Mouse (Mus musculus) liver, adult 2 months (tissue): Measurements from ENCODE around the gene Tent5c. TPM values are rescaled to one million over a fixed set of nuclear protein-coding genes. Genes with fewer than 3 reads are reported as not detected.

Experiments used
- DNase-seq: peaks from one replicate; pipeline ENCODE4 v3.0.0-alpha.2; 2011; ENCODE audit warnings: low read depth, low spot score; ENCODE audit errors: extremely low read depth
- H3K27ac ChIP-seq: fragments of 200-500 bp; replicated peaks from 2 replicates; pipeline ENCODE4 v1.5.1; 2012; ENCODE audit warnings: low read depth, mild to moderate bottlenecking, control low read depth, inconsistent platforms, low read length; ENCODE audit not compliant: insufficient read depth
- H3K27me3 ChIP-seq: fragments of 200-500 bp; 2 replicates; pipeline ENCODE4 v1.6.1; 2012; ENCODE audit warnings: mild to moderate bottlenecking, moderate library complexity, low read length, inconsistent platforms; ENCODE audit not compliant: control insufficient read depth, insufficient read depth
- H3K36me3 ChIP-seq: fragments of 200-500 bp; 2 replicates; pipeline ENCODE4 v1.6.1; 2012; ENCODE audit warnings: low read length, inconsistent platforms; ENCODE audit not compliant: control insufficient read depth, insufficient read depth
- H3K4me1 ChIP-seq: fragments of 200-500 bp; 2 replicates; pipeline ENCODE4 v1.6.1; 2011; ENCODE audit warnings: low read length; ENCODE audit not compliant: control insufficient read depth, insufficient read depth
- H3K4me3 ChIP-seq: fragments of 200-500 bp; 2 replicates; pipeline ENCODE4 v1.5.1; 2011; ENCODE audit warnings: low read depth, mild to moderate bottlenecking, control low read depth, low read length, moderate library complexity; ENCODE audit not compliant: insufficient read depth
- H3K79me2 ChIP-seq: fragments of 200-500 bp; 2 replicates; pipeline ENCODE4 v1.6.1; 2012; ENCODE audit warnings: inconsistent platforms, mild to moderate bottlenecking, low read length, moderate library complexity; ENCODE audit not compliant: control insufficient read depth, insufficient read depth
- H3K9ac ChIP-seq: fragments of 200-500 bp; 2 replicates; pipeline ENCODE4 v1.6.1; 2012; ENCODE audit warnings: low read depth, mild to moderate bottlenecking, control low read depth, inconsistent platforms, low read length
- CTCF ChIP-seq: fragments of 200-500 bp; IDR thresholded peaks from 2 replicates; pipeline ENCODE4 v1.5.1; 2011; ENCODE audit warnings: low read depth, low read length, control low read depth
- POLR2A ChIP-seq: fragments of 200-500 bp; IDR thresholded peaks from 2 replicates; pipeline ENCODE4 v1.6.1; 2011; ENCODE audit warnings: low read length, control low read depth; ENCODE audit not compliant: insufficient read depth; ENCODE audit errors: extremely low read depth
- WGBS: fragments of 180-500 bp; shearing (Covaris S2); methylation state at CpG from one replicate; pipeline ENCODE4 v1.1.7; 2018; 5-methylcytosine and 5-hydroxymethylcytosine counted together
- polyA plus RNA-seq: library from polyadenylated mRNA; depleted of rRNA; stranded (reverse); fragments of >200 nt; gene quantifications from 2 replicates; pipeline ENCODE4 v1.2.3, GENCODE M21; 2012
- total RNA-seq: library from RNA; depleted of rRNA; stranded (reverse); fragments of >200 nt; gene quantifications from 2 replicates; pipeline ENCODE4 v1.2.3, GENCODE M21; 2014

Tent5c gene
- total and polyA plus RNA-seq, 2 experiments, result 3.1 to 6.7 TPM

- 49% methylated on average over 16 of the region's 16 CpGs for WGBS
- H3K36me3 ChIP-seq, result no peaks in the 10 kb centered on the region
- peak; percentile 24 for DNase-seq
Observed at GRCm38 (mm10) chr3:100495456-100495855, 6.3 kb upstream of the Tent5c start.

DNA sequence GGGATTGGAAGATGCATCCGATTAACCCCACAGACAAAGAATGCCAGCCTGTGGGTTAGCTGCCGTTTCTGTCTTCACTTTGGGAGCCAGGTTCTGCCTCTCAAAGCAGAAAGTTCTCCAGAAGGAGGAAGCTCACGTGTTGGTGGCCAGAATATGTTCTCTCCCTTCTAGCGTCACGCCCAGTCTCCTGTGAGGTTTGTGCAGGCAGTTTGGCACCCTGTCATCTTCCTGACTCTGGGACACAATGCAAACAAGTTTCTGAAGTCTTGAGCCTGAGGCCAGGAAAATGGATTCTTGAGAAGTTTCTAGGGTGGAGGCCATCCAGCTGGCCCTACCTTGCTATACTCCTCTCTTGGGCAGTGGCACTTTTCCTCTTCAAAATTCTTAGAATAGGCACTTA, 5.8 kb upstream of the Tent5c start:
- 87% methylated on average over 5 of the region's 5 CpGs for WGBS
- H3K79me2 ChIP-seq, result no peaks in the 10 kb centered on the region
- H3K4me1 ChIP-seq, result peaks cover 2% of the 10 kb centered on the region; the same call in 1 of the 2 replicates
- H3K36me3 ChIP-seq, result no peaks in the 10 kb centered on the region
- DNase-seq, result no peak
- no peak overlapping the region for H3K4me3 ChIP-seq
- H3K27ac ChIP-seq, result no peak overlapping the region
- H3K27me3 ChIP-seq, result no peaks in the 10 kb centered on the region
- TF ChIP-seq CTCF (no peak), POLR2A (no peak)
- no peak overlapping the region for H3K9ac ChIP-seq

More at GRCm38 (mm10) chr3:100495456-100495855, 6.3 kb upstream of the Tent5c start:
- no peaks in the 10 kb centered on the region for H3K27me3 ChIP-seq
- no peaks in the 10 kb centered on the region for H3K4me1 ChIP-seq
- TF ChIP-seq POLR2A, result no peak
- no peak for TF ChIP-seq CTCF
- no peak overlapping the region for H3K9ac ChIP-seq
- H3K27ac ChIP-seq, result no peak overlapping the region
- H3K79me2 ChIP-seq, result no peaks in the 10 kb centered on the region
- no peak overlapping the region for H3K4me3 ChIP-seq

GRCm38 (mm10) chr3:100490010-100490300, 831 bp upstream of the Tent5c start:
- no peak for DNase-seq
- Histone ChIP-seq H3K79me2 (no peaks in the 10 kb centered on the region), H3K36me3 (no peaks in the 10 kb centered on the region), H3K4me3 (peak overlapping the region; percentile 84; the same call in 1 of the 2 replicates), H3K27ac (no peak overlapping the region), H3K27me3 (no peaks in the 10 kb centered on the region), H3K9ac (peak overlapping the region; percentile 73), H3K4me1 (peaks cover 11% of the 10 kb centered on the region; the same call in 1 of the 2 replicates)
- 41% methylated on average over 4 of the region's 4 CpGs for WGBS
- TF ChIP-seq CTCF (no peak), POLR2A (no peak)

DNA sequence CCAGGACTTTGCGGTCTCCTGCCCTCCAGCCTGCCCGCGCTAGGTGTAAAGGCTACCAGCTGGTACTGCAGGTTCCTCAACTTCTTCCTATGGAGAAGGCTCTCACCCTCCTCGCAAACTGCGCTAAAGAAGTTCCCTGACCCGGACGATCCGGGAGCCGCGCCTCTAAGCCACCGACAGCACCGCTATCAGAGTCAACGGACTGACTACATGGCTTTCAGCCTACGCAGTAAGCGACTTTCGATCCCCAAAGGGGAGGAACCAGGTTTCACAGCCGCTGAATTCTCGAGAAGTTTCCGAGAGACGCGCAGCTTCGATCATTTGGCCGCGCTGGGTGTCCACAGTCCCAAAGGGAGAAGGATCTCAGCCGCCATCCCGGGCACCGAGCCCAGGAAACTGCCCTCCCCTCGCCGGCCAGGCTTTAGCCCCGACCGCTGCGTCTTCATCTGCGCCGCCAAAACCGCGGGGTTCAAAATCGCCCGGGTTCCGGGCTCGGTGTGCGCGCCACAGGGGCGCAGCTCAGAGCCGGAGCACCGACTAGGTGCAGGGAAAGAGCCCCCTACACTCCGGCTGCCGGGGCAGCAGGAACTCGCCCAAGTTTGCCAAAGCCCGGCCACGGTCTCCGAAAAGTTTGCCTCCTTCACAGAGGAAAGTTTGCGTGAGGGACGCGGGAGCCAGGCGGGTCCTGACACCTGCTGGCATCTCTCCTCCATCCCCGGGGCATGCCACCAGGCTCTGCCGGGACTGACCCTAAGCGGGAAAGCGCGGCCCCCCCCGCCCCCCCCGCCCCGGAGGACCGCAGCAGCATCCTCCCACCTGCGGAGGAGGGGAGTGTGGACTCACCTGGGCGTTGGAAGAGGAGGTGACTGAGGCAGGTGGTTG, 632 bp downstream of the Tent5c start:
- peak overlapping the region; percentile 51 for H3K27ac ChIP-seq

DNA sequence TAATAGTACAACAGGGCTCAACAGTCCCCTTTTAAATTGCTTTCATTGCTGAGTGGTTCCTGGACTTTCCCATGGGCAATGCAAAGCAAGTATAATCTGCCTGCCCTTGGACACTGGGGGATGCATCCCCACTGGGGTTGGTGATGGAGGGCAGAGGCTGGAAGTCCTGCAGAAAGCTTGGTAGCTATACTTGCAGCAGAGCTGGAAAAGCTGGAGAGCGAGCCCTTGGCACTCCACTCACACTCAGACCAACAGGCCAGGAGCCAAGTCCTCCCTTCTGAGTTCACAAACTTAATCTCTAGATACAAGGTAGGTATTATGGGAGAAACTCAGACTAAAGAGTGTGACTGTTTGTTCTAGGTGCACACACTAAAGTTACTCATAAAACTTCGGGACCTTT, 2.1 kb downstream of the Tent5c start:
- TF ChIP-seq POLR2A (no peak), CTCF (no peak)
- Histone ChIP-seq H3K27me3 (no peaks in the 10 kb centered on the region), H3K4me1 (peaks cover 11% of the 10 kb centered on the region; the same call in 1 of the 2 replicates), H3K36me3 (no peaks in the 10 kb centered on the region), H3K4me3 (no peak overlapping the region), H3K79me2 (no peaks in the 10 kb centered on the region), H3K9ac (no peak overlapping the region), H3K27ac (no peak overlapping the region)
- 62% methylated on average over 2 of the region's 2 CpGs for WGBS
- DNase-seq, result peak; percentile 52

More for the DNA sequence above, 632 bp downstream of the Tent5c start:
- Histone ChIP-seq H3K36me3 (no peaks in the 10 kb centered on the region), H3K4me3 (peak overlapping the region; percentile 88), H3K79me2 (no peaks in the 10 kb centered on the region), H3K9ac (peak overlapping the region; percentile 81), H3K4me1 (peaks cover 11% of the 10 kb centered on the region; the same call in 1 of the 2 replicates), H3K27me3 (no peaks in the 10 kb centered on the region)
- DNase-seq, result peak; percentile 85
- TF ChIP-seq CTCF, result no peak
- TF ChIP-seq POLR2A, result no peak
- WGBS, result under 1% methylated on average over 66 of the region's 66 CpGs
